Mouse (Mus musculus): Measurements from ENCODE around the gene Gtpbp8. TPM values are rescaled to one million over a fixed set of nuclear protein-coding genes. Genes with fewer than 3 reads are reported as not detected.

Gtpbp8 gene
- total RNA-seq (2023) = 6.4 to 12.1 TPM (median 9.7 TPM) in 4 replicates

DNA sequence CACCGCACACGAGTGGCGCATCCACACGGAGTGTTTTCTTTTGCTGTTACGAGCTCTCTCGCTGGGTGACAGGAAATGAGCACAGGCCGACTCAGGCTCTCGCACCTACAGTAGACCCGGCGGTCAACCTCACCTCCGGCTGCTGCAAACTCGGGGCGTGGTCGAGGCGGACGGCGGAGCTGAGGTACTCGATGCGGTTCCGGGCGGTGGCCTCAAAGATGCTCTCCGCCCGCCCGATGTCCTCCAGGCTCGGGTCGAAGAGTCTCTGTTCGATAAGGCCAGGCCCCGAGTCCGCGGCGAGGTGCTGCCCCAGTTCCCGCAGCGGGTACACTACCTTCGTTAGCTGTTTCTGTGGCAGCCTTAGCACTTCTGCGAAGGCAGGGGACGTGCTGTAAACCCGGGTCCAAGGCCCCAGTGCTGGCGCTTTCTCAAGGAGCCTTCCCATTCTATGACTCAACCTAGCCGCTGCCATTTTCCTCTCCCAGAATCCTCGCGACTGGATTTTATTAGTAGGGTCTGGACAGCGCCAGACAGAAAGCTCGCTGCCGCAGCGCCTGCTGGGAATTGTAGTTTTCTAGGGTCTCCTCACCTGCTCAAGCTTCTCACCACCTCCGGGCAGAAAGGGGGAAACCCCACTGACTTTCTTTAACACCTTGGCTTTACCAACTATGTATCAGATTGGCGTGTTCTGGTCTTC lies at the start of gene Gtpbp8:
TSS of gene Gtpbp8 (minus strand) at position 498 of the 697 bp plus-strand sequence.

DNA sequence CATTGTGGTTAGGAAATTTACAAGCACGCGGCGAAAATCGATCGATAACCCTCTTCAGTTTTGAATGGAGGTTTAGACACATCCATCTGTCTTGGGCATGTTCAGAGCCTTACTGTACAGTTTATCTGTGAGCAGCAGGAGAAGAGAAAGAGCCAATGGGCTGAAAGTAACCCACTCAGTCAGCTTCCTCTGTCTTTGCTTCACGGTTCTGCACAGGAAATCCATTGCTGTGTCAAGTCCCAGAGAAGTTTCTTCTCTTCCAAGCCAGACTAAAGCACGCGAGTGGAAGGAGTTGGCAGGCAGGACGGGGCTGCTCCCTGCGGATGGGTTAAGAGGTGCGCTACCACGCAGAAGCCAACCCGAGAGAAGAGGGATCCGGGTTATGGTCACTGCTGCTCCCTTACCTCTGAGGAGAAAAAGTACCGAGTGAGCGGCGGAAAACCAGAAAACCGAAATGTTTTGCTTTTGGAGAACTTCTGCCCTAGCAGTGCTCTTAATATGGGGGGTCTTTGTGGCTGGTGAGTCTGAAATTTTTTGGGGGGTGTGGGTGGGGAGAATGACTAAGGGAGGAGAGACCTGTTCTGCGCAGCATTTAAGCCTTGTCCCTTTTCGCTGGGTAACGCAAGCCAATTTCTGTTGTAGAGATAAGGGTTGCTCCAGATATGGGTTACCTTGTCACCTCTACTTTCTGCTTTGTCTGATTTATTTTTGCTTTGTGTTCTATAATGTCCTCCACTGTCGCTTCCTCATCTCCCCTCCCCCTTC lies 19.6 kb upstream of the Gtpbp8 start, which contains the start of gene Cd200r1:
TSS of gene Cd200r1 (plus strand) at position 182 of the 765 bp plus-strand sequence.

GRCm38 (mm10) chr16:44724083-44724787 lies 21.9 kb downstream of the Gtpbp8 start, which contains the start of gene Nepro:
TSS of gene Nepro (plus strand) at chr16:44724301.

Other genes starting within 250 kb of the Gtpbp8 start
- gene Boc, start 187.5 kb downstream of the Gtpbp8 start, total RNA-seq (2023) = not detected in 4 replicates
- 10.9 to 14.9 TPM (median 12.2 TPM) in 4 replicates for gene Nepro, start 22.1 kb downstream of the Gtpbp8 start, total RNA-seq (2023)
- gene Cd200r1, start 19.4 kb upstream of the Gtpbp8 start, total RNA-seq (2023) = 0.30 to 0.81 TPM (median 0.44 TPM) in 4 replicates
- gene Cd200r4, start 65.4 kb upstream of the Gtpbp8 start, total RNA-seq (2023) = 0.33 TPM in 1 of 4 replicates, not detected in the others
- gene Cd200r2, start 120.7 kb upstream of the Gtpbp8 start, total RNA-seq (2023) = not detected in 4 replicates
- gene Cd200r3, start 197.3 kb upstream of the Gtpbp8 start, total RNA-seq (2023) = not detected in 4 replicates

Data from B cell, adult 62 days (primary cell).